Mouse (Mus musculus) CH12.LX (cell line): Measurements from ENCODE around the gene Gtsf2.

Experiments
- BHLHE40 ChIP-seq: IDR thresholded peaks from 2 replicates; pipeline ENCODE4 v1.6.1; 2011; ENCODE audit warnings: mild to moderate bottlenecking, low read depth, low read length, improper control_type of control experiment
- CTCF ChIP-seq, 2 experiments: IDR thresholded peaks in 1 of 2; conservative IDR thresholded peaks in 1 of 2; 2 replicates each; pipeline ENCODE4 v1.5.1; 2011 to 2012; ENCODE audit warnings: low read depth in 2 of 2, low read length in 2 of 2, improper control_type of control experiment in 1 of 2, inconsistent platforms in 1 of 2, mild to moderate bottlenecking in 1 of 2, moderate library complexity in 1 of 2
- GABPA ChIP-seq: IDR thresholded peaks from 2 replicates; pipeline ENCODE4 v1.6.1; 2012; ENCODE audit warnings: low read depth, low read length, improper control_type of control experiment, inconsistent platforms; ENCODE audit not compliant: insufficient replicate concordance
- POLR2A ChIP-seq: IDR thresholded peaks from 2 replicates; pipeline ENCODE4 v1.6.1; 2011; ENCODE audit warnings: low read depth, mild to moderate bottlenecking, improper control_type of control experiment, low read length
- RAD21 ChIP-seq: IDR thresholded peaks from 2 replicates; pipeline ENCODE4 v1.6.1; 2011; ENCODE audit warnings: low read depth, mild to moderate bottlenecking, low read length, improper control_type of control experiment, moderate library complexity
- SIN3A ChIP-seq: IDR thresholded peaks from 2 replicates; pipeline ENCODE4 v1.6.1; 2012; ENCODE audit warnings: low read length, improper control_type of control experiment, inconsistent platforms
- ZNF384 ChIP-seq: IDR thresholded peaks from 2 replicates; pipeline ENCODE4 v1.6.1; 2012; ENCODE audit warnings: low read depth, low read length, improper control_type of control experiment, inconsistent platforms

DNA sequence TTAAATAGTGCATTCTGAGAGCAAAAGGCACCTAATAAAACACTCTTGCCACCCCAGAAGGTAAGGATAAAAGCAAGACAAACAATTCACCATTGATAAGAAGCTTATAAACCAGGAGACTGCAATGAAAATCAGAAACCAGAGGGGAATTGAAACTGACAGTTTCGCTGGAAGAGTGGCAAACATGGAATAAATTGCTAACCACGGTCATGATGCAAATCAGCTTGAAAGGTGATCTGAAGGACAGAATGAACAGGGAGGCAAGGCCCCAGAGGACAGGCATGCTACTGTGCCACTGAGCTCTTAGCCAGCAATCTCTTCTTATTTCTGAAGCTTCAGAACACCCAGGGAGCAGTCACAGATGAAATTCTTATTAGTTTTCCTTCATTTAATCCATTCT lies 21.3 kb downstream of the Gtsf2 start:
- TF ChIP-seq SIN3A (no peak), BHLHE40 (peak; percentile 39; the same call in 1 of the 2 replicates), CTCF (conservative IDR thresholded peaks at IDR 0.05 in 1 of 2, IDR thresholded peaks at IDR 0.05 in 1 of 2; ENCODE audit: low read depth in 2 of 2, low read length in 2 of 2) (no peak), POLR2A (no peak), RAD21 (no peak), ZNF384 (no peak), GABPA (no peak)
